Comparison of ENCODE assay signal across 9 mouse cellular contexts in genomic region chr11:75245372-75246330, GRCm38 (mm10). TPM values are rescaled to one million over a fixed set of nuclear protein-coding genes. Genes with fewer than 3 reads are reported as not detected.
DNase-seq lines count a peak whose midpoint lies in the region; ATAC-seq and TF ChIP-seq lines count a peak whose summit lies in the region.
"Had no signal": no experiment of that assay in that cellular context is flagged by ENCODE, and none has a peak within 500 bp of the region (broad histone marks: within the 10 kb centered on the region; RNA-seq: fewer than 3 reads in every experiment).

No protein-coding gene starts in this region.

- no peak for DNase-seq in forebrain, embryonic 10.5 days (ENCODE audit: extremely low spot score, low spot score)
- no peak for DNase-seq in forebrain, postnatal 0 days
- DNase-seq in CD4-positive helper T cell, adult 2 months (ENCODE audit: low read depth, low spot score) = peak; percentile 64
- DNase-seq in lung, postnatal 0 days (ENCODE audit: low spot score) = peak; percentile 69
- no peak for DNase-seq in urinary bladder, postnatal 36 days (ENCODE audit: low spot score in 2 of 2)
- no peak for DNase-seq in layer of hippocampus, adult 8-10 months (ENCODE audit: low spot score in 2 of 2)
- DNase-seq in thymus, postnatal 14 days = no peak

- peaks cover 7% of the 10 kb centered on the region for H3K27me3 ChIP-seq in forebrain, embryonic 10.5 days (ENCODE audit: poor library complexity, severe bottlenecking)
- H3K27me3 ChIP-seq in forebrain, postnatal 0 days (ENCODE audit: insufficient read depth, low read length) = no peaks in the 10 kb centered on the region
- peaks cover 3% of the 10 kb centered on the region; the same call in 1 of the 2 replicates for H3K27me3 ChIP-seq in hindbrain, embryonic 12.5 days
- H3K27me3 ChIP-seq in lung, postnatal 0 days (replicated peaks; ENCODE audit: insufficient read depth, low read length) = no peaks in the 10 kb centered on the region

- WGBS in forebrain, embryonic 10.5 days = 68% methylated on average over 16 of the region's 16 CpGs
- 35% methylated on average over 16 of the region's 16 CpGs for WGBS in forebrain, postnatal 0 days
- 39% methylated on average over 16 of the region's 16 CpGs for WGBS in hindbrain, embryonic 12.5 days
- WGBS in lung, postnatal 0 days = 30% methylated on average over 16 of the region's 16 CpGs

- H3K9me3 ChIP-seq in forebrain, embryonic 10.5 days = no peaks in the 10 kb centered on the region
- no peaks in the 10 kb centered on the region for H3K9me3 ChIP-seq in forebrain, postnatal 0 days (ENCODE audit: low read length)
- no peaks in the 10 kb centered on the region for H3K9me3 ChIP-seq in hindbrain, embryonic 12.5 days (replicated peaks)
- H3K9me3 ChIP-seq in lung, postnatal 0 days (ENCODE audit: low read length) = no peaks in the 10 kb centered on the region
- H3K9me3 ChIP-seq: liver, embryonic 15.5 days had no signal

- H3K36me3 ChIP-seq in forebrain, embryonic 10.5 days (replicated peaks) = no peaks in the 10 kb centered on the region
- H3K36me3 ChIP-seq in forebrain, postnatal 0 days (ENCODE audit: insufficient read depth) = no peaks in the 10 kb centered on the region
- H3K36me3 ChIP-seq in hindbrain, embryonic 12.5 days = no peaks in the 10 kb centered on the region
- H3K36me3 ChIP-seq in lung, postnatal 0 days (ENCODE audit: insufficient read depth, low read length) = no peaks in the 10 kb centered on the region
- H3K36me3 ChIP-seq: liver, embryonic 15.5 days had no signal

- TF ChIP-seq EP300 in lung, postnatal 0 days (IDR thresholded peaks at IDR 0.05) = no peak

- ATAC-seq in forebrain, postnatal 0 days = no peak
- ATAC-seq in hindbrain, embryonic 12.5 days (ENCODE audit: low FRiP score) = peak; percentile 76
- peak; percentile 74 for ATAC-seq in lung, postnatal 0 days

- no peak overlapping the region for H3K4me3 ChIP-seq in forebrain, embryonic 10.5 days
- no peak overlapping the region for H3K4me3 ChIP-seq in forebrain, postnatal 0 days (ENCODE audit: low read depth, low read length)
- H3K4me3 ChIP-seq in hindbrain, embryonic 12.5 days = no peak overlapping the region
- no peak overlapping the region for H3K4me3 ChIP-seq in lung, postnatal 0 days (ENCODE audit: low read depth, low read length)
- H3K4me3 ChIP-seq: liver, embryonic 15.5 days had no signal

- H3K4me2 ChIP-seq in forebrain, postnatal 0 days (ENCODE audit: low read depth) = no peak overlapping the region
- no peak overlapping the region for H3K4me2 ChIP-seq in hindbrain, embryonic 12.5 days (replicated peaks)
- no peak overlapping the region for H3K4me2 ChIP-seq in lung, postnatal 0 days (replicated peaks; ENCODE audit: low read depth, low read length)
- H3K4me2 ChIP-seq: liver, embryonic 15.5 days had no signal

- peak overlapping the region; percentile 15; the same call in 1 of the 2 replicates for H3K27ac ChIP-seq in forebrain, embryonic 10.5 days
- H3K27ac ChIP-seq in forebrain, postnatal 0 days (ENCODE audit: low read depth, low read length) = no peak overlapping the region
- peak overlapping the region; percentile 17; the same call in 1 of the 2 replicates for H3K27ac ChIP-seq in hindbrain, embryonic 12.5 days
- peak overlapping the region; percentile 78 for H3K27ac ChIP-seq in lung, postnatal 0 days (ENCODE audit: low read length)
- H3K27ac ChIP-seq: liver, embryonic 15.5 days had no signal

- no peak overlapping the region for H3K9ac ChIP-seq in forebrain, postnatal 0 days
- H3K9ac ChIP-seq in hindbrain, embryonic 12.5 days = no peak overlapping the region; the same call in 1 of the 2 replicates
- H3K9ac ChIP-seq in lung, postnatal 0 days (replicated peaks; ENCODE audit: low read depth) = no peak overlapping the region
- H3K9ac ChIP-seq: liver, embryonic 15.5 days had no signal

- H3K4me1 ChIP-seq in forebrain, embryonic 10.5 days = peaks cover 40% of the 10 kb centered on the region
- H3K4me1 ChIP-seq in forebrain, postnatal 0 days (ENCODE audit: insufficient read depth) = no peaks in the 10 kb centered on the region
- peaks cover 26% of the 10 kb centered on the region for H3K4me1 ChIP-seq in hindbrain, embryonic 12.5 days
- H3K4me1 ChIP-seq in lung, postnatal 0 days (ENCODE audit: insufficient read depth, low read depth, low read length) = peaks cover 9% of the 10 kb centered on the region

- no peak for TF ChIP-seq CTCF in forebrain, postnatal 0 days (IDR thresholded peaks at IDR 0.05; ENCODE audit: low read depth)
- no peak for TF ChIP-seq CTCF in lung, postnatal 0 days (IDR thresholded peaks at IDR 0.05)

RNA-seq across cellular contexts. Expression of gene Rtn4rl1, which starts 52.1 kb away (rescaled TPM):
- 1.1 and 1.3 TPM in 2 replicates for polyA plus RNA-seq in forebrain, embryonic 10.5 days (2016; fragmentation: Nextera tagmentation; extraction: Ambion mirVana)
- 10.6 and 11.0 TPM in 2 replicates for total RNA-seq in forebrain, postnatal 0 days (2014; rRNA removed)
- 11.9 and 15.6 TPM in 2 replicates for polyA plus RNA-seq in forebrain, postnatal 0 days (2015; fragmentation: Nextera tagmentation; extraction: Ambion mirVana)
- 5.1 and 5.8 TPM in 2 replicates for polyA plus RNA-seq in hindbrain, embryonic 12.5 days (2016; fragmentation: Nextera tagmentation; extraction: Ambion mirVana)
- polyA plus RNA-seq in lung, postnatal 0 days (2015; fragmentation: Nextera tagmentation; extraction: Ambion mirVana) = 3.6 and 4.3 TPM in 2 replicates
- 100 to 1,000 TPM in 2 of 4 experiments, 10 to 100 TPM in 2; 80.7 to 110 (median 97.3) TPM for total RNA-seq in layer of hippocampus, adult 8-10 months (2022)

RNA-seq across cellular contexts. Expression of gene Dph1, which starts 54.6 kb away (rescaled TPM):
- polyA plus RNA-seq in forebrain, embryonic 10.5 days (2016; fragmentation: Nextera tagmentation; extraction: Ambion mirVana) = 29.5 TPM in 2 replicates
- total RNA-seq in forebrain, postnatal 0 days (2014; rRNA removed) = 19.5 and 21.0 TPM in 2 replicates
- 12.7 and 13.8 TPM in 2 replicates for polyA plus RNA-seq in forebrain, postnatal 0 days (2015; fragmentation: Nextera tagmentation; extraction: Ambion mirVana)
- 14.8 and 18.6 TPM in 2 replicates for polyA plus RNA-seq in hindbrain, embryonic 12.5 days (2016; fragmentation: Nextera tagmentation; extraction: Ambion mirVana)
- 11.3 and 14.8 TPM in 2 replicates for polyA plus RNA-seq in lung, postnatal 0 days (2015; fragmentation: Nextera tagmentation; extraction: Ambion mirVana)
- total RNA-seq in layer of hippocampus, adult 8-10 months (2022) = 10 to 100 TPM; 28.9 to 38.6 (median 30.9) TPM

Comparison
In these comparisons a context has a peak if more than half of its experiments do, and no peak if none do; other contexts are left out.
1. DNase-seq: peak in CD4-positive helper T cell, adult 2 months (single experiment) and lung, postnatal 0 days (single experiment); none in forebrain, embryonic 10.5 days (single experiment), forebrain, postnatal 0 days (single experiment), urinary bladder, postnatal 36 days (0 of 2), layer of hippocampus, adult 8-10 months (0 of 2) and thymus, postnatal 14 days (single experiment).